In genomic region chr19:42255784-42256610, GRCm38 (mm10) we compare ENCODE assay signal across 9 mouse cellular contexts. TPM values are rescaled to one million over a fixed set of nuclear protein-coding genes. Genes with fewer than 3 reads are reported as not detected.
DNase-seq lines count a peak whose midpoint lies in the region; ATAC-seq and TF ChIP-seq lines count a peak whose summit lies in the region.
"Had no signal": no experiment of that assay in that cellular context is flagged by ENCODE, and none has a peak within 500 bp of the region (broad histone marks: within the 10 kb centered on the region; RNA-seq: fewer than 3 reads in every experiment).

No protein-coding gene starts in this region.

- peaks cover 20% of the 10 kb centered on the region; the same call in 1 of the 2 replicates for H3K4me1 ChIP-seq in midbrain, postnatal 0 days (ENCODE audit: insufficient read depth, low read length)
- no peaks in the 10 kb centered on the region for H3K4me1 ChIP-seq in stomach, postnatal 0 days (replicated peaks; ENCODE audit: control insufficient read depth, insufficient read depth)

- WGBS in midbrain, postnatal 0 days = 2% methylated on average over 33 of the region's 42 CpGs
- 3% methylated on average over 33 of the region's 42 CpGs for WGBS in stomach, postnatal 0 days

- no peaks in the 10 kb centered on the region for H3K27me3 ChIP-seq in midbrain, postnatal 0 days (ENCODE audit: insufficient read depth, low read length)
- H3K27me3 ChIP-seq in stomach, postnatal 0 days (ENCODE audit: control insufficient read depth, insufficient read depth, low read length) = 0 out of 2 replicates have a peak, but pooled peaks cover 5% of the 10 kb centered on the region

- H3K9ac ChIP-seq in midbrain, postnatal 0 days (replicated peaks; ENCODE audit: low read length, poor library complexity, severe bottlenecking) = peak overlapping the region; percentile 93
- no peak overlapping the region for H3K9ac ChIP-seq in stomach, postnatal 0 days (ENCODE audit: low read length)

- peak; percentile 72 for TF ChIP-seq CTCF in midbrain, postnatal 0 days (IDR thresholded peaks at IDR 0.05)
- peak; percentile 48 for TF ChIP-seq CTCF in stomach, postnatal 0 days (IDR thresholded peaks at IDR 0.05; ENCODE audit: low read depth)

- TF ChIP-seq EP300 in stomach, postnatal 0 days (optimal IDR thresholded peaks at IDR 0.05) = no peak

- peak overlapping the region; percentile 67 for H3K4me3 ChIP-seq in midbrain, postnatal 0 days (ENCODE audit: low read depth, low read length)
- H3K4me3 ChIP-seq in stomach, postnatal 0 days (ENCODE audit: low read depth, low read length) = peak overlapping the region; percentile 27; the same call in 1 of the 2 replicates

- peak overlapping the region; percentile 76 for H3K4me2 ChIP-seq in midbrain, postnatal 0 days (ENCODE audit: low read depth, low read length, poor library complexity, severe bottlenecking)
- peak overlapping the region; percentile 47 for H3K4me2 ChIP-seq in stomach, postnatal 0 days (replicated peaks; ENCODE audit: low read depth)

- no peaks in the 10 kb centered on the region for H3K9me3 ChIP-seq in midbrain, postnatal 0 days (ENCODE audit: low read length)
- H3K9me3 ChIP-seq in stomach, postnatal 0 days (ENCODE audit: control insufficient read depth, low read length) = no peaks in the 10 kb centered on the region

- ATAC-seq in midbrain, postnatal 0 days (ENCODE audit: low FRiP score) = peak; percentile 86
- ATAC-seq in stomach, postnatal 0 days (ENCODE audit: low FRiP score, low TSS enrichment) = peak; percentile 89

- 0 out of 2 replicates have a peak, but pooled peaks cover 5% of the 10 kb centered on the region for H3K36me3 ChIP-seq in midbrain, postnatal 0 days (ENCODE audit: insufficient read depth, low read length)
- H3K36me3 ChIP-seq in stomach, postnatal 0 days (ENCODE audit: control insufficient read depth, insufficient read depth, low read length) = no peaks in the 10 kb centered on the region

- H3K27ac ChIP-seq in midbrain, postnatal 0 days (ENCODE audit: low read depth, low read length) = peak overlapping the region; percentile 96
- H3K27ac ChIP-seq in stomach, postnatal 0 days (replicated peaks) = no peak overlapping the region

- peak; percentile 44 for DNase-seq in layer of hippocampus, adult 11-12 months (ENCODE audit: low spot score)
- DNase-seq in layer of hippocampus, adult 8-10 months (ENCODE audit: low spot score in 2 of 2) = no peak
- peak; percentile 89 for DNase-seq in embryo, embryonic 11.5 days (ENCODE audit: low read depth, low spot score)
- DNase-seq in heart, adult 18-20 months = peak; percentile 29 to 66
- DNase-seq in kidney, adult 11 months = peak; percentile 12
- DNase-seq in liver = peak; percentile 83
- peak; percentile 80 for DNase-seq in midbrain, postnatal 0 days (ENCODE audit: low spot score)
- DNase-seq in stomach, postnatal 0 days (ENCODE audit: low spot score) = peak; percentile 89

RNA-seq across cellular contexts. Expression of gene Golga7b, which starts 8.6 kb away (rescaled TPM):
- total RNA-seq in layer of hippocampus, adult 8-10 months (2022) = 10 to 100 TPM; 58.0 to 67.6 (median 63.1) TPM
- under 1 TPM; 0.54 to 0.87 TPM for total RNA-seq in heart, adult 18-20 months (2021)
- 92.0 and 92.8 TPM in 2 replicates for total RNA-seq in midbrain, postnatal 0 days (2014; rRNA removed)
- 68.9 and 70.3 TPM in 2 replicates for polyA plus RNA-seq in midbrain, postnatal 0 days (2015; fragmentation: Nextera tagmentation; extraction: Ambion mirVana)
- polyA plus RNA-seq in stomach, postnatal 0 days (2015; fragmentation: Nextera tagmentation; extraction: Ambion mirVana) = 0.82 and 0.85 TPM in 2 replicates
- total RNA-seq: neutrophil, adult 5-6 weeks had no signal

RNA-seq across cellular contexts. Expression of gene Sfrp5, which starts 53.9 kb away (rescaled TPM):
- 1 to 10 TPM in 2 of 4 experiments, under 1 TPM in 1, not detected in 1; 0.49 to 2.3 (median 2.0) TPM for total RNA-seq in layer of hippocampus, adult 8-10 months (2022)
- 1 to 10 TPM; 5.6 to 5.8 TPM for total RNA-seq in heart, adult 18-20 months (2021)
- 1.6 and 3.8 TPM in 2 replicates for total RNA-seq in midbrain, postnatal 0 days (2014; rRNA removed)
- 2.7 and 2.8 TPM in 2 replicates for polyA plus RNA-seq in midbrain, postnatal 0 days (2015; fragmentation: Nextera tagmentation; extraction: Ambion mirVana)
- 0.55 and 0.74 TPM in 2 replicates for polyA plus RNA-seq in stomach, postnatal 0 days (2015; fragmentation: Nextera tagmentation; extraction: Ambion mirVana)
- total RNA-seq: neutrophil, adult 5-6 weeks had no signal

Comparison
In these comparisons a context has a peak if more than half of its experiments do, and no peak if none do; other contexts are left out.
1. DNase-seq: peak in layer of hippocampus, adult 11-12 months (single experiment), embryo, embryonic 11.5 days (single experiment), heart, adult 18-20 months (2 of 2), kidney, adult 11 months (single experiment), liver (single experiment), midbrain, postnatal 0 days (single experiment) and stomach, postnatal 0 days (single experiment); none in layer of hippocampus, adult 8-10 months (0 of 2).
2. RNA of gene Golga7b, which starts 8.6 kb away (total RNA-seq): 92.0 to 92.8 TPM in midbrain, postnatal 0 days and 58.0 to 67.6 TPM in layer of hippocampus, adult 8-10 months; 0.54 to 0.87 TPM in heart, adult 18-20 months; every median in the first group is over 10 times any median in the second.